Comparison of ENCODE assay signal across 1 mouse cellular context in the genomic region with DNA sequence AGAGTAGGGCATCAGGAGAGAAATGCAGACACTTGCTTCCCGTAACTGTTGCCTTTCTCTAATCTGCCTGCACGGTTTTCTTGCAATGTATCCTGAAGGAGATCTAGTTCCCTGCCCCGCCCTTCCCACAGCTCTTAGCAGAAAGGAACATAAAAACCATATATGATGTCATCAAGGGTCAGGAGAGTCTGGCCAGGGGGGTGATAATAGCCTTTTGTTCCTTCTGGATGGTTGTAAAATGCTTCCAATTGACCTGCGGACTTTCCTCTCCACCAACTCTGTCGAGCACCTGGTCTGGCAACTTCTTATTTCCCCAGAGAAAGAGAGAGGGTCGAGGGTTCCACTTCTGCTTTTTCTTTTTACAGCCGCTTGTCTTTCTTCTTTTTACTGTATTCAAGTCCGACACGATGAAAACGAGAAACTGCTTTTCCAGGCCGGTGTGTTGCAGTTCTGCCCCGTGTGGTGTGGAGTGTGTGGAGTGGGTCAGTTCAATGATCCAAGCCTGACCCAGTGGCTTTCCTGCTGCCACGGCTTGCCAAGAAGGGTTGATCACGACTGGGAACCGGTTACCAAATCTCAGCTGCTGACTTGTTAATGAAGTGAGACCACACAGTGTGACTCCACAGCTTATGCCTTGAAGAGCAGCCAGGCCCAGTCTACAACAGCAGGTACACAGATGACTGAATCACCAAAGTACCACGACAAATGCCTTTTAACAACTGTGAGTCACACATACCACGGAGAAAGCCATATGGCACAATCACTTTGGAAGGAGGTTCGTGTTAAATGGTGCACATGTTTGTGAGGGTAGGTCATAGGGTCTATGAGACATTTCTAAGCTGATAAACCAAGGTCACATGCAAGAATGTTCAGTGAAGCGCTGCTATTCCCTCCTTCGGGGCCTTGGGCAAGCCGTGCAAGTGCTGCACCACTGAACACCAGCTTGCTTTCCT.
TF ChIP-seq lines count a peak whose summit lies in the region.

No protein-coding gene starts in this region.

TF ChIP-seq in CH12.LX, 34 proteins besides CTCF, POLR2A, EP300 and RAD21 (continued from another document):
- TF ChIP-seq TCF12 (IDR thresholded peaks at IDR 0.05; ENCODE audit: low read depth, low read length): peak; percentile 98
- peak; percentile 86 for TF ChIP-seq MYC (IDR thresholded peaks at IDR 0.05; ENCODE audit: low read depth, low read length)
- 0 out of 2 replicates have a peak, but pooled peaks have one; percentile 31 for TF ChIP-seq KAT2A (IDR thresholded peaks at IDR 0.05; ENCODE audit: insufficient replicate concordance, low read length)
- peak; percentile 27; the same call in 1 of the 2 replicates for TF ChIP-seq ELF1 (IDR thresholded peaks at IDR 0.05; ENCODE audit: low read depth, low read length)
- TF ChIP-seq RCOR1 (conservative IDR thresholded peaks at IDR 0.05; ENCODE audit: low read depth, low read length): peak; percentile 80; the same call in 1 of the 2 replicates
- TF ChIP-seq BHLHE40 (IDR thresholded peaks at IDR 0.05; ENCODE audit: low read depth, low read length): peak; percentile 89
- TF ChIP-seq JUN (IDR thresholded peaks at IDR 0.05; ENCODE audit: insufficient read depth, low read depth, low read length): peak; percentile 67; the same call in 1 of the 2 replicates
- peak; percentile 85 for TF ChIP-seq ETS1 (conservative IDR thresholded peaks at IDR 0.05; ENCODE audit: low read depth, low read length)
- no peak; the same call in 1 of the 2 replicates for TF ChIP-seq ZKSCAN1 (IDR thresholded peaks at IDR 0.05; ENCODE audit: borderline replicate concordance, low read depth, low read length)
- no peak for TF ChIP-seq PAX5 (IDR thresholded peaks at IDR 0.05; ENCODE audit: low read length)
- peak; percentile 56 for TF ChIP-seq JUND (conservative IDR thresholded peaks at IDR 0.05; ENCODE audit: low read depth, low read length)
- TF ChIP-seq ZNF384 (IDR thresholded peaks at IDR 0.05; ENCODE audit: low read depth, low read length): peak; percentile 18; the same call in 1 of the 2 replicates
- TF ChIP-seq MAFK (IDR thresholded peaks at IDR 0.05; ENCODE audit: insufficient replicate concordance, low read length): peak; percentile 64; the same call in 1 of the 2 replicates
- peak; percentile 80 for TF ChIP-seq MAX (IDR thresholded peaks at IDR 0.05; ENCODE audit: low read length)
- TF ChIP-seq IRF4 (IDR thresholded peaks at IDR 0.05; ENCODE audit: low read depth, low read length): peak; percentile 98
- TF ChIP-seq ZC3H11A (IDR thresholded peaks at IDR 0.05; ENCODE audit: low read depth, low read length): no peak
- peak; percentile 88 for TF ChIP-seq CHD2 (IDR thresholded peaks at IDR 0.05; ENCODE audit: low read length)
- TF ChIP-seq GABPA (IDR thresholded peaks at IDR 0.05; ENCODE audit: insufficient replicate concordance, low read depth, low read length): no peak
- TF ChIP-seq USF1 (IDR thresholded peaks at IDR 0.05; ENCODE audit: low read depth, low read length): no peak
